Mouse (Mus musculus) embryonic facial prominence, embryonic 14.5 days (tissue): ENCODE measurements at regions not wholly inside any gene's neighbourhood (a gene's known extent, or its start where the extent isn't known, plus 50 kb on each side); places are given as distances from the start of the nearest gene placed in this dataset.
A peak's percentile ranks its signal among the peaks of the same experiment; 100 is the strongest.

Experiments
- ATAC-seq: fragments of 200-750 bp; cut with Nextera tagmentation; 2 replicates; pipeline ENCODE4 v1.8.0; 2017; ENCODE audit warnings: low read depth, moderate number of reproducible peaks, moderate TSS enrichment
- DNase-seq: peaks from one replicate; pipeline ENCODE4 v3.0.0-alpha.2; 2015; ENCODE audit warnings: low spot score
- H3K27ac ChIP-seq: fragments of 300-500 bp; sonication (generic); replicated peaks from 2 replicates; pipeline ENCODE4 v1.5.1; 2014; ENCODE audit warnings: low read depth, mild to moderate bottlenecking, low read length, moderate library complexity
- H3K27me3 ChIP-seq: fragments of 300-500 bp; sonication (generic); replicated peaks from 2 replicates; pipeline ENCODE4 v1.6.1; 2014; ENCODE audit warnings: low read length; ENCODE audit not compliant: control insufficient read depth, insufficient read depth
- H3K36me3 ChIP-seq: fragments of 300-500 bp; sonication (generic); 2 replicates; pipeline ENCODE4 v1.6.1; 2014; ENCODE audit warnings: low read length, mixed read lengths; ENCODE audit not compliant: control insufficient read depth, insufficient read depth
- H3K4me1 ChIP-seq: fragments of 300-500 bp; sonication (generic); 2 replicates; pipeline ENCODE4 v1.6.1; 2014; ENCODE audit warnings: antibody characterized with exemption, low read length; ENCODE audit not compliant: control insufficient read depth, insufficient read depth
- H3K4me2 ChIP-seq: fragments of 300-500 bp; sonication (generic); 2 replicates; pipeline ENCODE4 v1.6.1; 2014; ENCODE audit warnings: low read depth, mild to moderate bottlenecking, low read length, moderate library complexity, mixed read lengths
- H3K4me3 ChIP-seq: fragments of 300-500 bp; sonication (generic); 2 replicates; pipeline ENCODE4 v1.5.1; 2014; ENCODE audit warnings: low read depth, mild to moderate bottlenecking, low read length
- H3K9ac ChIP-seq: fragments of 300-500 bp; sonication (generic); 2 replicates; pipeline ENCODE4 v1.6.1; 2014; ENCODE audit warnings: low read depth, mild to moderate bottlenecking, low read length, moderate library complexity, mixed read lengths
- H3K9me3 ChIP-seq: fragments of 300-500 bp; sonication (generic); 2 replicates; pipeline ENCODE4 v1.6.1; 2016; ENCODE audit warnings: low read length; ENCODE audit not compliant: control insufficient read depth
- WGBS: fragments of 180-500 bp; shearing (Covaris S2); extraction: QIAGEN DNeasy Blood & Tissue Kit; methylation state at CpG from one replicate; pipeline ENCODE4 v1.1.7; 2014; 5-methylcytosine and 5-hydroxymethylcytosine counted together

GRCm38 (mm10) chr13:111334258-111335052 is 79.6 kb downstream of the Actbl2 start:
- Histone ChIP-seq H3K9ac (no peak overlapping the region), H3K4me1 (peaks cover 6% of the 10 kb centered on the region), H3K27me3 (no peaks in the 10 kb centered on the region), H3K4me3 (no peak overlapping the region), H3K4me2 (no peak overlapping the region), H3K9me3 (no peaks in the 10 kb centered on the region), H3K27ac (peak overlapping the region; percentile 52), H3K36me3 (no peaks in the 10 kb centered on the region)
- ATAC-seq: peak; percentile 62; the same call in 1 of the 2 replicates
- DNase-seq: peak; percentile 66
- 57% methylated on average over 22 of the region's 22 CpGs for WGBS

- Histone ChIP-seq H3K27ac (no peak overlapping the region), H3K4me2 (no peak overlapping the region), H3K9ac (no peak overlapping the region), H3K4me3 (no peak overlapping the region), H3K36me3 (no peaks in the 10 kb centered on the region), H3K27me3 (no peaks in the 10 kb centered on the region), H3K4me1 (no peaks in the 10 kb centered on the region), H3K9me3 (no peaks in the 10 kb centered on the region)
- 77% methylated on average over 10 of the region's 10 CpGs for WGBS
- DNase-seq (no peak), ATAC-seq (no peak)
Observed at GRCm38 (mm10) chr13:111344981-111345380, 90.2 kb downstream of the Actbl2 start.

GRCm38 (mm10) chr13:111345486-111346440 is 91.0 kb downstream of the Actbl2 start:
- Histone ChIP-seq H3K9me3 (no peaks in the 10 kb centered on the region), H3K27ac (no peak overlapping the region), H3K4me3 (no peak overlapping the region), H3K27me3 (no peaks in the 10 kb centered on the region), H3K4me2 (no peak overlapping the region), H3K4me1 (no peaks in the 10 kb centered on the region), H3K36me3 (no peaks in the 10 kb centered on the region), H3K9ac (no peak overlapping the region)
- WGBS: 73% methylated on average over 15 of the region's 15 CpGs
- ATAC-seq (no peak), DNase-seq (no peak)

GRCm38 (mm10) chr13:111356520-111357456 is 102.0 kb downstream of the Actbl2 start:
- no peak overlapping the region for H3K4me2 ChIP-seq
- no peaks in the 10 kb centered on the region for H3K4me1 ChIP-seq
- no peak overlapping the region for H3K9ac ChIP-seq
- peak; percentile 76 for DNase-seq
- 60% methylated on average over 9 of the region's 9 CpGs for WGBS
- no peak for ATAC-seq
- H3K27me3 ChIP-seq: no peaks in the 10 kb centered on the region
- H3K4me3 ChIP-seq: no peak overlapping the region
- H3K36me3 ChIP-seq: no peaks in the 10 kb centered on the region
- H3K27ac ChIP-seq: no peak overlapping the region
- no peaks in the 10 kb centered on the region for H3K9me3 ChIP-seq

GRCm38 (mm10) chr13:111361456-111361855 is 106.6 kb downstream of the Actbl2 start:
- Histone ChIP-seq H3K9ac (no peak overlapping the region), H3K4me3 (no peak overlapping the region), H3K27me3 (no peaks in the 10 kb centered on the region), H3K4me1 (no peaks in the 10 kb centered on the region), H3K36me3 (no peaks in the 10 kb centered on the region), H3K4me2 (no peak overlapping the region), H3K9me3 (peaks cover 11% of the 10 kb centered on the region), H3K27ac (no peak overlapping the region)
- WGBS: 68% methylated on average over 4 of the region's 4 CpGs
- no peak for ATAC-seq
- DNase-seq: no peak

DNA sequence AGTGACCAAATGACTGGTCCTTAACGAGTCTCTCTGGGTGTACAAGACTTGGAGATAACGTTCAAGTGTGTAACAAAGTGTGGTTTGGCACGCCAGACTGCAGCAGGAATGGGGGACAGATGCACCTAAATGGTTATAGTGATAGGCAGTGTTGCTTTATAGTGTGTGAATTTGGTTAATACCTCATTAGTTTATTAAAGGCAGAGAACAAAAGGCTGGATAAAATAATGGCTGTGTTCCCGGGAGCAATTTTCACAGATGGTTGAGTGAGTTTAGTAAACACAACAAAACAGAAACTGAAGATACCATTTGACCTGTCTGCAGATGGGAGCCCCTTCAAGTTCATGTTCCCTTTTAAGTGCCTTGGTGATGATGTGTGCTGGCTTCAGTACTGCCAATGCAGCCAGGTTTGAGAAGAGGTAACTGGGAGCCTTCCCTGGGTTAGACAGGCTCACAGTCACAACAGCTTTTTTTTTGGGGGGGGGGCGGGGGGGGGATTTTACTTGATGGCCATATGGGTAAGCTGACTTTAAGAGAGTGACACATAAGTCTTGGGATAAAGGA is 108.4 kb downstream of the Actbl2 start:
- Histone ChIP-seq H3K27ac (no peak overlapping the region), H3K9ac (no peak overlapping the region), H3K27me3 (no peaks in the 10 kb centered on the region), H3K9me3 (peaks cover 11% of the 10 kb centered on the region), H3K36me3 (no peaks in the 10 kb centered on the region), H3K4me1 (no peaks in the 10 kb centered on the region), H3K4me3 (no peak overlapping the region), H3K4me2 (no peak overlapping the region)
- ATAC-seq (no peak), DNase-seq (no peak)
- 67% methylated on average over 5 of the region's 5 CpGs for WGBS

DNA sequence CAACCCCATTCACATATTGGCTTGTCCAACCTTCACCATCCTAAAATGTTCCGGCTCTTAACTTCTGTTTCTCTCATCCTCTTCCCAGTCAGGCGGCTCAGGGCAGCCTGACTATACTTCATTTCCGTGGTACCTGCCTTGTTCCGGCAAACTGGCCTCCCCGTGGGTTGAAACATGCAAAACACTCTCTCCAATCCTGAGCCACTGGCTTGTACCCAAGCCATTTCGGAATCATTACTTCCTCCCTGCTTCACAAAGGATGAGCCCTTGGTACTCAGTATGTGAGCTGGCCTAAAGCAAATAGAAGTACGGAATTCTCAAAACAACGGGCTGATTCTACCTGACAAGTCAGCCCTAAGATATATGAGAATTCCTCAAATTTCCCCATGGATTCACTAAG is 112.1 kb downstream of the Actbl2 start:
- H3K36me3 ChIP-seq: no peaks in the 10 kb centered on the region
- 83% methylated on average over 8 of the region's 8 CpGs for WGBS

DNA sequence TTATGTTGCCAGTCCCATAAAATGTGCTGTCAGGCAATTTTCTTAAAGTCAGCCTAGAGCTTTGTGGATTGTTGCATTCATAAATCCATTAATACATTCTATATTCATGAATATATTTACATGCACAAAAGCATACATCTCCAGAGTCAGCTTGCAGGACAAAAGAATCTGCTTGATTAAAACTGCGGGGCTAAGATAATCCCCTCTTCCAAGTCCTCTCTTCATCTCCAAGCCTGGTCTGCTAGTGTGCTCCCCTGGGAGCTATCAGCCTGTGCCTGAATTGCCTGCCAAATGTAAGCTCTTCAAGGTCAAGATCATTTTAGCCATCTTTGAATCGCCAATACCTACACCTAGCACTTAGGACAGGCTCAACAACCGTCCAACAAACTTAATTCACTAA is 112.8 kb downstream of the Actbl2 start:
- Histone ChIP-seq H3K4me2 (no peak overlapping the region), H3K9me3 (peaks cover 11% of the 10 kb centered on the region), H3K36me3 (no peaks in the 10 kb centered on the region), H3K9ac (no peak overlapping the region), H3K4me3 (no peak overlapping the region), H3K27ac (no peak overlapping the region), H3K4me1 (no peaks in the 10 kb centered on the region), H3K27me3 (no peaks in the 10 kb centered on the region)
- DNase-seq (no peak), ATAC-seq (no peak)
- WGBS: 51% methylated on average over 3 of the region's 3 CpGs

More for the DNA sequence above, 112.1 kb downstream of the Actbl2 start:
- Histone ChIP-seq H3K4me3 (no peak overlapping the region), H3K27me3 (no peaks in the 10 kb centered on the region), H3K4me1 (no peaks in the 10 kb centered on the region), H3K9me3 (peaks cover 11% of the 10 kb centered on the region), H3K9ac (no peak overlapping the region), H3K27ac (no peak overlapping the region), H3K4me2 (no peak overlapping the region)
- no peak for ATAC-seq
- no peak for DNase-seq
